Mouse (Mus musculus): Measurements from ENCODE around the gene Ackr4. TPM values are rescaled to one million over a fixed set of nuclear protein-coding genes. Genes with fewer than 3 reads are reported as not detected.

Gene Ackr4
- polyA plus RNA-seq, 1 experiment, result 0.78 TPM

DNA sequence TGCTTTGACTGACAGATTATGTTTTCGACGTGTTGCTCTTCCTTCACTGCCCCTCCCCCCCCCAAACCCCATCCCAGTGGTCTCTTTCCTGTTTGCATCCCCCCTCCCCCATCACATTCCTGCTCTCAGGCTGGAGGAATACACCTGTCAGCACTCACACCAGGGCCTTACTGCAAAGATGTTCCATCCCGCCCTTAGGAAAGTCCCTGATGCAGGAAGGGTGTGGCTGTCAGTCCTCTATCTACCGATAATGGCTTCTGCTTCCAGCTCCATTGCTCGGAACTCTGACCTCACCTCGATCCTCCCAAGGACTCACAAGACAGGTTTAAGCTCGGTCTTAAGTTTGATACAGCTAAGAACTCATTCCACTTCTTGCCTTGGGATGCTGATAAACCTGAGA lies 19.9 kb upstream of the Ackr4 start:
- TF ChIP-seq CTCF (IDR thresholded peaks at IDR 0.05; ENCODE audit: borderline replicate concordance, extremely low read depth, insufficient read depth, insufficient read length) (no peak), POLR2A (IDR thresholded peaks at IDR 0.05; ENCODE audit: borderline replicate concordance, extremely low read depth, insufficient read depth, insufficient read length, poor library complexity, severe bottlenecking) (no peak)
- no peak for DNase-seq (ENCODE audit: low read depth)

DNA sequence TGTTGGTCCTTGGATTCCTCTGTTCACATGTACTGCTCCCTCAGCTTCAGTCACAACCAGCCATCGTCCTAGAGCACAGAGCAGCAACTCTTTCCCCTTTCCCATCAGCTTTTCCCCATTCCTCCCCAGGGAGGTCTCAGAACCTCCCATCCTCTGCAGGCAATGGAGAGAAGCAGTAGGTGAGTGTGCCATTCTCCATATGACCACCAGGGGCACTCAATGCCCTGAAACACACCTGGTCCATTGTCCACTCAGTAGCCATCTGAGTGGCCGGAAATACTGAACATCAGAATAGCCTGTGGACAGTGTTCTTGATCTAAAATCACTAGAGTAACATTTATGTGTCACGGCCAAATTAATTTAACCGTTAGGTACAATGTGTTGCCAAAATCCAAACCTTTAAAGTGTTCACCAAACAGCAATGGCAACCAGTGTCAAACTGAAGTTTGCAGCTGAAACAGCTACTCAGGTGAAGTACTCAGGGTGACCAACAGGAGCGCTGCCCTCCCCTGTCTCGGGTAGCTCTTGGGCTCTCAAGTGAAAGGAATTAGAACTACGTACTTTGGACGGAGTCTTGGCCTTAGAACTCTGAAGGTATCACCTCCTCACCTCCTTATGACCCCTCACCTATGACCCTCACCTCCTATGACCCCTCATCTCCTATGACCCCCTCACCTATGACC lies 17.7 kb upstream of the Ackr4 start:
- TF ChIP-seq POLR2A (IDR thresholded peaks at IDR 0.05; ENCODE audit: borderline replicate concordance, extremely low read depth, insufficient read depth, insufficient read length, poor library complexity, severe bottlenecking), result no peak
- TF ChIP-seq CTCF (IDR thresholded peaks at IDR 0.05; ENCODE audit: borderline replicate concordance, extremely low read depth, insufficient read depth, insufficient read length), result peak; percentile 47; the same call in 1 of the 2 replicates
- no peak for DNase-seq (ENCODE audit: low read depth)

DNA sequence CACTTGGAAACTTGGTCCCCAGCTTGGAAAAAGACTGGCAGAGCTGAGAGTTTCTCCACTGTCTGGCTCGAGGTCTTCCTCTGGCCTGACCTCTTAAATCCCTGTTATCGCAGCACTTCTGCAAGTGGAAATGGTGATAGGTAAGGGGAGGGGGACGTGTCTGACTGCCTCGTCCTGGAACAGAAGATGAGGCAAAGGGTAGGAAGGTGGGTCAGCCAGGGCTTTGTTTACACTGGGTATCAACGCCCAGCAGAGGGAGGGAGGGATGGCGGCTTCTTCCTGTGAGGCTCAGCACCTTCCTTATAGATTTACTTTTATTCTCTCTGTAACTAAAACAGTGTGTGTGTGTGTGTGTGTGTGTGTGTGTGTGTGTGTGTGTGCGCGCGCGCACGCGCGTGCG lies 16.1 kb upstream of the Ackr4 start:
- DNase-seq (ENCODE audit: low read depth), result no peak
- TF ChIP-seq POLR2A (IDR thresholded peaks at IDR 0.05; ENCODE audit: borderline replicate concordance, extremely low read depth, insufficient read depth, insufficient read length, poor library complexity, severe bottlenecking), result no peak
- no peak for TF ChIP-seq CTCF (IDR thresholded peaks at IDR 0.05; ENCODE audit: borderline replicate concordance, extremely low read depth, insufficient read depth, insufficient read length)

DNA sequence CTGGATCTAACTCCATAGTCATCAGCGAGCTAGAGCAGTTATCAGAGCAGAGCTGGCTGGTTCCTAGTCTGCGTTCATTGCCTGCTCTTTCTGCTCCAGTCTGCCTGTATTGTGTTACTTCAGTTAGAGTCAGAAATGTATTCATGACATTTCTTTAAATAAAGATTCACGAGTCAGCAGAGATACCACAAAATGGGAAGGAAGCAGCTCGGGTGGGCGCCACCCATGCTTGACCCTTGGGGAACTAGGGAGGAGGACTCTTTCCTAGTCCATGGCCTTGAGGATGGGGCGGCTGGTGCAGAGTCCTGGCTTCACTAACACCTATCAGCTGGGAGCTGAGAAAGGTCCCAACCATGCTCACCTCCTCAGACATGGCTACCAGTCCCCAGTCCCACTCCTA lies 13.6 kb upstream of the Ackr4 start:
- no peak for DNase-seq (ENCODE audit: low read depth)
- TF ChIP-seq POLR2A (IDR thresholded peaks at IDR 0.05; ENCODE audit: borderline replicate concordance, extremely low read depth, insufficient read depth, insufficient read length, poor library complexity, severe bottlenecking) (no peak), CTCF (IDR thresholded peaks at IDR 0.05; ENCODE audit: borderline replicate concordance, extremely low read depth, insufficient read depth, insufficient read length) (no peak)

DNA sequence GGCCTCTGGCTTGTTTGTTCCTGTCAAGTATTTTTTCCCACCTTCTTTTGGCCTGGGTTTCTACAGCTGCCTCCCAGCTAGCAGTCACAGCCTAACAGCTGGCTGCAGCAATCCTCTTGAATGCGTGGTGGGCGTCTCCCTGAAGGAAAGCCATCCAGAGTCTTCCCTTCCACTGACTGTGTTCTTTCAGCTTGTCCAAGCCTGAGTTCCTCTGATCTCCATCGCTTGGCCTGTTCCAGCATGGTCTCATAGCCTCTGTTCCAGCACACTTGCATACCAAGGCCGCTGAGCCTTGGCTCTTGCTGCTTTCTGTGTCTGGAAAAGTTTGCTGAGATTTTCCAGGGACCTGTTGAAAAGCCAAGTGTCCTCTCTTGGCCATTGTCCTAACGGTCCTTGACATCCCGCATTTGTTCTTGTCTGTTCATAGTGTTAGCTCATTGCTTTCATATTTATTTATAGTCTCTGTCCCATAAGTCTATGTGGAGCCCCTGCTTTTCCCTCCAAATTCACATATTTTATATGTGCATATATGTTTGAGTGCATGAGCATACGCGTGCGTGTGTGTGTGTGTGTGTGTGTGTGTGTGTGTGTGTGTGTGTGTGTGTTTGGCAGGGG lies 3.5 kb upstream of the Ackr4 start:
- DNase-seq (ENCODE audit: low read depth), result no peak
- no peak for TF ChIP-seq CTCF (IDR thresholded peaks at IDR 0.05; ENCODE audit: borderline replicate concordance, extremely low read depth, insufficient read depth, insufficient read length)
- no peak for TF ChIP-seq POLR2A (IDR thresholded peaks at IDR 0.05; ENCODE audit: borderline replicate concordance, extremely low read depth, insufficient read depth, insufficient read length, poor library complexity, severe bottlenecking)

DNA sequence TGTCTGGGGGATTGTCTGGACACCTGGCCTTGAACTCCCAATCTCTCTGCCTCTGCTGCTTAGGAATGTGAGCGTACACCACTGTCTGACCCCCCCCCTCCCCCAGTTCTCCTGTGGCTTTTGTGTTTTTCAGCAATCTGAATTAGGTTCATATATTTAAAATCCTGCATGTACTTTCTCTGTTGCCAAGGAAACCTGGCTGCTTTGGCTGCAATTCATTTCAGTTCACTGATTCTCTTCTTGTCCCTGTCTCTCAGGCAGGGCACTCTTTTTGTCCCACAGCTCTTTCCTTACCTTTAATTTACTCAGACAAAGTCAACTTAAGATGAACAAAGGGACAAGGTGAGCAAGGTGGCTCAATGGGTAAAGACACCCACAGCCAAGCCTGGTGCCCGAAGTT lies 1.4 kb upstream of the Ackr4 start:
- DNase-seq (ENCODE audit: low read depth), result peak; percentile 79
- TF ChIP-seq POLR2A (IDR thresholded peaks at IDR 0.05; ENCODE audit: borderline replicate concordance, extremely low read depth, insufficient read depth, insufficient read length, poor library complexity, severe bottlenecking), result no peak
- no peak for TF ChIP-seq CTCF (IDR thresholded peaks at IDR 0.05; ENCODE audit: borderline replicate concordance, extremely low read depth, insufficient read depth, insufficient read length)

DNA sequence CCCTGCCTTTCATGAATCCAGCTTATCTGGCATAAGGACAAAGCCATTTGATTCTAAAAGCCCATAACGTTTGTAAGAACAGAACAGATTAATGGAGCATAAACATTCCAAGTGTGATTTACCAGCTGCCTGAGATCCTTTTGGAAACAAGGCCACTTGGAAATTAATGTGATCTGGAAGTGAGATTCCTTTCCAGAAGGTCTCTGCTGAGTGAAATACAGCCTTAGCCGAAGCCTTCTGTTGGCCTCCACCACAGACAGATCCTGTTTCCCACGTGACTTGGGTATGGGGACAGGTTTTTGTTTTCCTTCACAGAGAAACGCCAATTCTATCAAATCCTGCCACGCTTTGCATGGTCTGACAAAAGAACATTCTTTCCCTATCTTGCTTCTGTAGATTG lies 3.1 kb downstream of the Ackr4 start:
- TF ChIP-seq CTCF (IDR thresholded peaks at IDR 0.05; ENCODE audit: borderline replicate concordance, extremely low read depth, insufficient read depth, insufficient read length), result no peak
- no peak for TF ChIP-seq POLR2A (IDR thresholded peaks at IDR 0.05; ENCODE audit: borderline replicate concordance, extremely low read depth, insufficient read depth, insufficient read length, poor library complexity, severe bottlenecking)
- peak; percentile 40 for DNase-seq (ENCODE audit: low read depth)

DNA sequence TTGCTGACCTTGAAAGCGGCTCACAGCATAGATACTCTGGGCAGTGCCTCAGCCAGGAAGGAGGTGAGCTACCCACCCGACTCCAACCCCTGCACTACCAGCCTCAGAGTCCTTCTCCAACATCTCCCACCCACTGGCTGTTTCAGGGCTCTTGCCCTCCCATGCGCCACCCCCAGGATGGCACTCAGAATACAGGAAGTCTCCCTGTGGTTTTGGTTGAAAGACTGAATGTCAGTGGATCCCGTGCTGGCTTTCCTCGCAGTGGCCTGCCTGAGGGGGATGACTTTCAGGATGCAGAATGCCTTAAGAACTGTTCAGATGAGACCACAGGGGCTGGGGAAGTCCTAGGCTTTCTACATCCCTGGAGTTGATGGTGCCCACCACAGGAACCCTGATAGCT lies 3.6 kb downstream of the Ackr4 start:
- no peak for TF ChIP-seq POLR2A (IDR thresholded peaks at IDR 0.05; ENCODE audit: borderline replicate concordance, extremely low read depth, insufficient read depth, insufficient read length, poor library complexity, severe bottlenecking)
- no peak for TF ChIP-seq CTCF (IDR thresholded peaks at IDR 0.05; ENCODE audit: borderline replicate concordance, extremely low read depth, insufficient read depth, insufficient read length)
- DNase-seq (ENCODE audit: low read depth), result no peak

DNA sequence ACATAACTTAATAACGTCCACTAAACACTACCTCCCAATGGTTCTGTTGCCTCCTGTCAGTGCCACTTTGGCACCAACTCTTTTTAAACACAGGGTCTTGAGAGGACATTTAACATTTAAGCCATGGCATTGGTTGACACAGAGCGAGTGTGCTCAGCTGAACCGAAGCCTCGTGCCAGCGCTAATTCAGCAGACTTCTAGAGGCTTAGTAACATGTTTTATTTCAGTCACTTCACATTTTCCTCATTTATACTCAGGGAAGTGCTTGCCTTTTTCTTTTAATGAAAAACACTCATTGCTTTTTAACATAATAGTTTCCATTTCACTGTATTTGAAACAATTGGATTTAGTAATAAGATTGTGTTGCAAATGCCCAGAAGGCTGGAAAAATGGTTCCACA lies 17.6 kb downstream of the Ackr4 start:
- DNase-seq (ENCODE audit: low read depth), result no peak
- no peak for TF ChIP-seq POLR2A (IDR thresholded peaks at IDR 0.05; ENCODE audit: borderline replicate concordance, extremely low read depth, insufficient read depth, insufficient read length, poor library complexity, severe bottlenecking)
- no peak for TF ChIP-seq CTCF (IDR thresholded peaks at IDR 0.05; ENCODE audit: borderline replicate concordance, extremely low read depth, insufficient read depth, insufficient read length)

DNA sequence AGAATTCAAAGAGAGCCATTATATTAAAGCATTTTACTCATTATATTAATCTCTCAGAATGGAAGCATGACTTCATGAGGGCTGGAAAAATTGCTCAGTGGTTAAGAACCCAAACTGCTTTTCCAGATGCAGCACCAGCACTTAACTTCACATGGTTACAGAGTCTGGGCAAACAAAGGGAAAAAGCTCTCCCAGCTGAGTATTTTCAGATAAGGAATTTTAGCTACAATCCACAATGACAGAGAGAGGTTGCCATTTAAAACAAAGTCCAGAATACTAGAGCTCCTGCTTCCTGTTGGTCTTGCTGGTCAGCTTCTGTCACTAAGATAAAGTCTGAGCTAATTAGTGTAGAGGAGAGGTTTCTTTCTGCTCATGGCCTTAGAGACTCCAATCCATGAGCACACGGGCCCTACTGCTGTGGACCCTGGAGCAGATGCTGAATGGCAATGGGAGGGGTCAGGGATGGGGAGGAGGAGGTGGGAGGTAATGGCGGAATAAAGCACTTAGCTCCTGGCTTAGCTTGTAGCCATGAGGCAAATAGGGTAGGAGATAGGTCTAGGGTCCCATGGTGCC lies 18.1 kb downstream of the Ackr4 start:
- TF ChIP-seq POLR2A (IDR thresholded peaks at IDR 0.05; ENCODE audit: borderline replicate concordance, extremely low read depth, insufficient read depth, insufficient read length, poor library complexity, severe bottlenecking) (no peak), CTCF (IDR thresholded peaks at IDR 0.05; ENCODE audit: borderline replicate concordance, extremely low read depth, insufficient read depth, insufficient read length) (no peak)
- DNase-seq (ENCODE audit: low read depth), result no peak

DNA sequence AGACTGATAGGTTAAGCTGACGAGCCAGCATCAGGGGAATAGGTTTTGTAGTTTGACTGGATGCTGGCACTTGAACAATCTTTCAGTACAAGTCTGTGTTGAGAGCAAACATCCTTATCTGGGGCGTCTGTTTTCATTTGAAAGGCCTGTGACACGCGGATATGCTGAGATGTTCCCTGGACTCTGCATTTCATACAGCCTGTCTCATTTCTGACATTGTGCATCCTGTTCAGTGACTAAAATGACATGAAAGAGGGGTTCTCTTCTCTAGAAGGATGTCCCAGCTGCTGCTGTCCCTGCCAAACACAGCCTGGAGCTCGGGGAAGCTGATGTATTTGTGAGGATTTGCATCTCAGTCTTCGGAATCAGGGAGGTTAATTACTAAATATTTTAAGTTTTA lies 19.3 kb downstream of the Ackr4 start:
- DNase-seq (ENCODE audit: low read depth), result no peak
- TF ChIP-seq CTCF (IDR thresholded peaks at IDR 0.05; ENCODE audit: borderline replicate concordance, extremely low read depth, insufficient read depth, insufficient read length) (no peak), POLR2A (IDR thresholded peaks at IDR 0.05; ENCODE audit: borderline replicate concordance, extremely low read depth, insufficient read depth, insufficient read length, poor library complexity, severe bottlenecking) (no peak)

DNA sequence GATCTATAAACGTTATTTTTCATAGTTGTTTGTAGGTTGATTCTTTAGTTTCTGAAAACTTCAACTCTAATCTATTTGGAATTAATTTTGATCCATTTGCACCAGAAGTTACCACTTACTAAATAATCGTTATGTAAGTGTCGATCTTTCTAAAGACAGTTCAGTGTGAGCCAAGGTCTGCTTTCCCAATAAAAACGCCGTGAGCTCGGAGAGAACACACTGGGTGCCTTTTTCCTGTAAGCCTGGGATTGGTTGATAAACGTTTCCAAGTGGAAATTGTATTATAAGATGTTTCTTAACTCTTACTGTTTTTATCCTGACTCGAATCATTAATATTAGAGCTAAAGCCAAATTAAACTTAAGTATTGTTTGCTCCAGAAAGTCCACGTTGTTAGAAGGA lies 19.8 kb downstream of the Ackr4 start:
- TF ChIP-seq POLR2A (IDR thresholded peaks at IDR 0.05; ENCODE audit: borderline replicate concordance, extremely low read depth, insufficient read depth, insufficient read length, poor library complexity, severe bottlenecking) (no peak), CTCF (IDR thresholded peaks at IDR 0.05; ENCODE audit: borderline replicate concordance, extremely low read depth, insufficient read depth, insufficient read length) (no peak)
- no peak for DNase-seq (ENCODE audit: low read depth)

All from brain, embryonic 14.5 days (tissue).